Mouse (Mus musculus) adrenal gland, postnatal 10 days (tissue): ENCODE measurements around the gene Slc35d2. TPM values are rescaled to one million over a fixed set of nuclear protein-coding genes. Genes with fewer than 3 reads are reported as not detected.

Source experiments
- DNase-seq: peaks from one replicate; pipeline ENCODE4 v3.0.0; 2021; ENCODE audit warnings: mixed read lengths
- long read RNA-seq, 2 experiments: library from polyadenylated mRNA; stranded (forward); transcript quantifications; one replicate each; pipeline ENCODE4 v2.0.0; 2021
- total RNA-seq, 2 experiments: library from RNA; stranded (reverse); gene quantifications; 2 replicates each; pipeline ENCODE4 v1.2.3; 2021

The Slc35d2 gene
- 1 to 10 TPM; 7.7 to 9.4 TPM for total RNA-seq
- long read RNA-seq, experiment 1, transcript Slc35d2-201 (12 exons, 2,303 nt) = major isoform, 12 of 18 reads
- long read RNA-seq, experiment 1, partial matches to known transcripts = 0 of 18 reads
- long read RNA-seq, experiment 1, other reads (novel, unspliced or antisense) = 5 of 18 reads
- long read RNA-seq, experiment 2, partial matches to known transcripts = 0 of 6 reads
- long read RNA-seq, experiment 2, other reads (novel, unspliced or antisense) = 3 of 6 reads

DNA sequence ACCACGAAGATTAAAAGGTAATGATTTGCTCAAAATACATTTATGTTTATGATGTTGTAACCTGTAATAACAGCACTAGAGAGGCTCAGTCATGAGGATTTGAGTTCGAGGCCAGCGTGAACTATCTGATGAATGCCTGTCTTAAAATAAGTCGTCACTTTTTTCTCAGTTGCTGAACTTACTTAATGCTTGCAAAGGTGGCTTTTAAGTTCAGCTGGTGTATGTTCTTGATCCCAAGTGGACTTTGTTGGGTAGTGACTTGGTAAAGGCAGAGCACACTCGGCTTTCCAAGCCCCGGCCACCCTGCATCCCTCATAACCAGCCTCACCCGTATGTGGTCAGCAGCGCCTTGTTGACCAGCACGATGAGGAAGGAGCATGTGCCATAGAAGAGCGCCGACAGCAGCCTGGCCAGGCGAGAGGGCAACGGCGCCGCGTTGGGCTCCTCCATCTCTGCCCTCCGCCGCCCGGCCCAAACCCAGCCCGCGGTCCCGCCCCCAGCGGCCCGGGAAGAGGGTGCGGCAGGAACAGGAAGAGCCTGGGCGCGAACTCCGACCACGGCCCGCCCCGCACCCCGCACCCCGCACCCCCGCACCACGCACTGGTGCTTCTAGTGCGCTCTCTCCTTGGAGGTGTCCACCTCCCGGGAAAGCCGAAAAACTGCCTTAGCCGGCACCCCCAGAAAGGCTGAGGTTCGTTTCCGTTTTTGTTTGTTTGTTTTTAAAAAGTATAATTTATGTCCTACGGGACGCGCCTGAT, at the start of gene Slc35d2:
Gene Slc35d2 (minus strand): TSS at position 511 of the 758 bp plus-strand sequence.
- DNase-seq = peak; percentile 87

DNA sequence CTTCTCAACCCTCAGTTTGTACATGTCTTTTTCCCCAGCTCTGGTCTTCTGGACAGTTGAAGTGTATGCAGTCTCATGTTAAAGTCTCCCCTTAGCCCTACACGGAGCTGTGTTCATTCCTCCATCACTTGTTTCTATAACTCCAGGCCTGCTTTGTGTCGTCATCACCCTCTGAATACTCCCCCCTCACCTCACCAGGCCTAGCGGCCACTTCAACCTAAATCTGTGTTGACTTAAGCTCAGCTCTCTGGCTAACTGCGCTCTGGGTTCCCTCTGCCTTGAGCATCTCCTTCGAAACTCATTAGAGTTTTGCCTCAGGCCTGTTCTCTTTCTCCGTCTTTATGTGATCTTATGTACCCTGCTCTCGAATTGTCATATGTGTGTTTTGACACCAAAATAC, 48.8 kb upstream of the Slc35d2 start:
- DNase-seq = no peak

DNA sequence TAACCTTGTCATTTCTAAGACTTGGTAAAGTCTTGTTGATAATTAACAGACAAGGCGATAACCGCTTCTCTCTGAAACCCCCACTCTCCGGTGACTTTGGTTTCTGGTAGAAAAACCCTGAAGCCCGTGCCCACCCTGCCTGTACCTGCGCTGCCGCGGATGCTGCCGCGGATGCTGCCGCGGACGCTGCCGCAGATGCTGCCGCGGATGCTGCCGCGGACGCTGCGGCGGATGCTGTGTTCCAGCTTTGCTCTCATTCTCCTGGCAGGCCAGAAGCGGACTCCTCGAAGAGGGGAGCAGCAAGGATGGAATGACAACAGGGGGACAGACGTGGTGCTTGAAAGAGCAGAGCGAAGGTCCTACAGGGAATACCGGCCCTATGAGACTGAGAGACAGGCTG, 40.6 kb upstream of the Slc35d2 start:
- DNase-seq = no peak

DNA sequence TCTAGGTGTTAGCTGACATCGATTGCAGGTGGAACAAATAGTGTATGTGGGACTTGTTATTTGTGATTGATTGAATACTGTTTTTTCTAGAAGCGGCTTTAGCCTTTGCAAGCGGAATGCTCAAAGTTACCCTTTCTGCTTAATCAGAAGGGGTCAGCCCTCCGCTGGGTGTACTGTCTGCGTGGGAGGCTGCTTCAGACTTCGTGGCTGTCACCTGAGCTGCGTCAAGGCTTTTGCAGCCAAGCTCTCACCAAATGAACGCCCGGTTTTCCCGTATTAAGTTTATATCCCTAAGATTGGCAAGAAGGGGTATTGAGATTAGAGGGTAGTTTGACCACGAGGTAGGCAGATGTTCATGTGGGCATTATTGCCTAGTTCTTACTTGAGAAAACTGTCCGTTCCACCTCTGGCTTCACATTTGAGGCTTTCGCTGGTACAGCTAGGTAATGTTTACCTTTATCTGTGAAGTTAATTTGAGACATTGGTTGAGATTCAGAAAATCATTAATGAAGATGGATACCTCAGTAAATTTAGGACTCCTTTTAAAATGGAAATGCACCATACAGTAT, 34.1 kb upstream of the Slc35d2 start:
- no peak for DNase-seq

DNA sequence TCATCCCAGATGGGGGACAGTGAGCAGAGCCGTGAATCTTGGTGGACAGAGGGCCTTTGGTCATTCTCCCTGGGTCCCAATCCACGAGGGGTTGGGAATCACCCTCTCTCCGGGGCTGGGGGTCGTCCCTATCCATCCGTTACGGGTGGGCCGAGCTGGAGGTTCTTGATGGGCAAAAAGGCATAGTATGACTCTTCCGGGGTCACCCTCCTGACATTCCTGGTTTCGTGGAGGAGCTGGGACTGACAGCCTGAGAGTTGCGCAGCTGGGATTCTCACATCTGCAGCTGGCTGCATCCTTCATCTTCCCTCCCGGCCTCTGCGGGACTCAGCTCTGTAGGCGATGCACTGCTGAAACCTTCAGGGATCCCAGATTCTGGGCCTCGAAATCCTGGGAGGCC, 33.5 kb upstream of the Slc35d2 start:
- DNase-seq = peak; percentile 24

DNA sequence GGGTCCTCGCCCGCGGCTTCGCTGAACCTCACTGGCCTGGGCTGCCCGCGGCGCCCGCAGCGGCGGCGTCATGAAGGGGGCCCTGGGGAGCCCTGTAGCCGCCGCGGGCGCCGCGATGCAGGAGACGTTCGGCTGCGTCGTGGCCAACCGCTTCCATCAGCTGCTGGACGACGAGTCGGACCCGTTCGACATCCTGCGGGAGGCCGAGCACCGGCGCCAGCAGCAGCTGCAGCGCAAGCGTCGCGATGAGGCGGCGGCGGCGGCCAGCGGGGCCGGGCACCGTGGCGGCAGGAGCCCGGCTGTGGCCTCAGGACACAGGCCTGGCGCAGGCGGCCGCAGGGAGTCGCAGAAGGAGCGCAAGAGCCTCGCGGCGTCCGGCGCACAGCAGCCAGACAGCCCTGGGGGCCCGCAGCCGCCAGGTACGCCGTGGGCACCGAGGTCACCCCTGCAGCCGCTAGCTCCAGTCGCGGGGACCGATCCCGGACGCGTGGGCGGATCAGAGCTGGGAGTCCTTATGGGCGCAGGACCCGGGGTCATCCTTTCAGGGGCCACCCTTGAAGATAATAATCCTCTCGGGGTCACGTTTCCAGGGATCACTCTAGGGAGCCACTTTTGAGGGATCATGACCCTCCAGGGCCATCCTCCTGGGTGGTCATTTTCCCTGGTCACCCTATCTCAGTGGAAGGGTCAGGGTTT, 32.9 kb upstream of the Slc35d2 start:
- no peak for DNase-seq

DNA sequence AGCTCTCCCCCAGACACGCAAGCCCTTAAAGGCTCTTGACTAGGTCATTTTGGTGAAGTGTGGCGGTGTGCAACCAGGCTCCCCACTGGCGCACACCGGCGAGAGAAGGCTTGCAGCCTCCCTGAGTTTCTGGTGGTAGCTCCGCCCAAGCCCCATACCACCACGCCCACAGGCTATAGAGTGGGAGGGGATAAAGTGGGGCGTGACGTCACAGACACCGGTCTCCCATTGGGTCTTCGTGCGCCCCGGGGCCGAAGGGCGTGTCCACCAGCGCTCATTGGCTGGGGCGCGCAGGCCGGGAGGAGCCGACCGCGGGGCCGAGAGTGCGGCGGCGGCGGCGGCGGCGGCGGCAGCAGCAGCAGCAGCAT, 32.4 kb upstream of the Slc35d2 start, which contains the start of gene Habp4:
Gene Habp4 (plus strand): TSS at position 277 of the 368 bp plus-strand sequence.
- peak; percentile 99 for DNase-seq

DNA sequence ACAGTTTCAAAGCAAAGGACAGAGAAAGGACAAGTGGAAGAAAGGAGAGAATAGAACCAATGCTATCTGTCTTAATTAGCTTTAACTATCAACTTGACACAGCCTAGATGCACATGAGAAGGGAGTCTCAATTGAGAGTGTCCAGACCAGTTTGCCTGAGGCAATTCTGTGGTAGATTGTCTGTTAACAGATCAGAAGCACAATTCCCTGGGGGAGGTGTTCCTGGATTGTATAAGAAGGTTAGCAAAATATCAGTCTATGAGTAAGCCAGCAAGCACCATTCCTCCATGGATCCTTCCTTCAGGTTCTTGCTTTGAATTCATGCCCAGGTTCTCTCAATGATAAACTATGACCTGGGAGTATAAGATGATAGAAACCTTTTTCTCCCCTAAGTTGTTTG, 27.8 kb upstream of the Slc35d2 start:
- no peak for DNase-seq

DNA sequence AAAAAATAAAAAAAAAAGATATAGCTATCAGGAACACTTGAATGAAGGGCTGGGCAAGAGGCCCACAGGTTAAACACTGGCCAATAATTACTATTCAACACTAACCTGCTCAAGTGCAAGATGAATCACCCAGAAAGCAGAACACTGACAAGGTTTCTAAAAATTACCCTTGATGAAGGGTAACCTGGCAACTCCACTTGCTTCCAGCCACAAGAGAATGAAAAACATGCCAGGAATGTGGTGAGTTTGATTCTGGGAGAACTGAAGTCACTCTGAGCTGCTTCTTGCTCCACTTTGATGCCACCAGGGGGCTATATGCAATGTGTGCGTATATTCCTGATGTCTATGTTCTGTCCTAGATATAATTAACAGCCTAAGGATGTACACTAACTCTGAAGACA, 26.0 kb upstream of the Slc35d2 start:
- no peak for DNase-seq

DNA sequence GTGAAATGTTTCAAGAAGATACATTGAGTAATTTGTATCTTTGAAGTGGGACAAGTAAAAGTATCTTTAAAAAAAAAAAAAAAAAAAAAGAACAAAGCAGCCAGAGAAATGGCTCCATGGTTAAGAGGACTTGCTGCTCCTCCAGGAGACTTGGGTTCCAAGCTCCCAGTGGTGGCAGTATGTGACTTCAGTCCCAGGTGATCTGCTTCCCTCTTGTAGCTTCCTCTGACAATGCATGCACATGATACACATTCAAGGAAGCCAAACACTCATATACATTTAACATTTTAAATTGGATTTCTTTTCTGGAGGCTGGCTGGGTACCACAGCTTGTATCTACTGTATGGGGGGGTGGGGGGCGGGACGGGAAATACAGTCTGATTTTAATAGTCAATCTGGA, 25.5 kb upstream of the Slc35d2 start:
- DNase-seq = no peak

DNA sequence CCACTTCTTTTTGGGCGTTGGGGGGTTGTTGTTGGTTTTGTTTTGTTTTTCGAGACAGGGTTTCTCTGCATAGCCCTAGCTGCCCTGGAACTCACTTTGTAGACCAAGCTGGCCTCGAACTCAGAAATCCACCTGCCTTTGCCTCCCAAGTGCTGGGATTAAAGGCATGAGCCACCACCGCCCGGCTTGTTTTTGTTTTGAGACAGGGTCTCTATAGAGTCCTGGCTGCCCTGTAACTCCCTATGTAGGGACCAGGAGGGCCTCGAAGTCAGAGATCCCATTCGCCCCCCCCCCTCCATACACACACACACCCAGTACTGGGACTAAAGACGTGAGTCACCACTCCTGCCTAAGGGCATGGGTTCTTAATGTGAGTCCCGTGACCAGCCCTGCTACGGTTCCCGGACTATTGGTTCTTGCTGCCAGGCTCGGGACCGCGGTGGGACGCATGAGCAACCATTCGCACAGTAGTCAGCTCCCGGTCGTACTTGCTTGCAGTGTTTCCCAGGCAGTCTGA, 24.6 kb upstream of the Slc35d2 start:
- DNase-seq = peak; percentile 73

DNA sequence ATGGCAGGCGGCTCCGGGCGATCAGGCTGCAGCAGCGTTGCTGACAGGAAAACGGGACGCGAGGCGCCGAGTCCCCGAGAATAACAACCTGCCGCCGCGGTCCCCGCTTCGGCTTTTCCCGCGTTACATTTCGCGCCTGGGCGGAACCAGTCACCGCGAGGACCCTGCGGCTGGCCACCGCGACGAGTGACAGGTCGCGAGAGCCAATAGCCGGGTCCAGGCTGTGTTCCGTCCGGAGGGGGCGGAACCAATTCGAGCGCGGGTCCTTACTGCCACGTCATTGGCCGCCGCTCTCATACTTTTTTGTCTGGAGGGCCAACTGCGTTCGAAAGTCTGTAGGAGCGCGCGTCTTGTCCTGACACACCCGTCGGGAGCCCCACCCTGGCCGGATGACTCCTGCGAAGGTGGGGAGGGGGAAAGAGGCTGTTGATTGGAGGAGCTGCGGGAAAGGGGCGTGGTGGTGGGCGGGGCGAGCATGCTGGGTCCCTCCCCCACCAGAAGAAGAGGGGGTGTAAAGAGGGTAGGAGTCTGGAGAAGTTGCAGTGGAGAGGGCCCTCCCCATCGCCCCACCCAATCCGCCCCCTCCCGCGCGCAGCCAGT, 24.0 kb upstream of the Slc35d2 start, which contains the start of gene Zfp367:
Gene Zfp367 (minus strand): TSS at position 120 of the 600 bp plus-strand sequence.
- DNase-seq = peak; percentile 97

DNA sequence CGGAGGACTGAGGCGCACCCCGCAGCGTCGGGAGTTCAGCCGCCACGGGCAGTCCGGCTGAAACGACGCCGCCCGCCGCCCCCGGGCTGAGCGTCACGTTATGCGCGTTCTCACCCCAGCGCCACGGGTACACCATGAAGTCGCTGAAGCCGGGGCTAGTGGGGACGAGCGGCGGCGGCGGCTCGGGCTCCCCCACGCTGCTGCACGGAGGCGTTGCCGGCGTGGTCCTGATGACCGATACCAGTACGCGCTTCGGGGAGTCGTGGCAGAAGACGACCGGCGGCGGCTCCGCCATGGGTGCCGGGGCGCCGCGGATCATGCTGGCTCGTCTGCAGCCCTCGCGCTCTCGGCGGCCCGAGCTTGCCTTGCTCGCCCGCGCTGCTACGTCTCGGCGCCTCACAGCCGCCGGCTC, 23.5 kb upstream of the Slc35d2 start:
- DNase-seq = no peak

DNA sequence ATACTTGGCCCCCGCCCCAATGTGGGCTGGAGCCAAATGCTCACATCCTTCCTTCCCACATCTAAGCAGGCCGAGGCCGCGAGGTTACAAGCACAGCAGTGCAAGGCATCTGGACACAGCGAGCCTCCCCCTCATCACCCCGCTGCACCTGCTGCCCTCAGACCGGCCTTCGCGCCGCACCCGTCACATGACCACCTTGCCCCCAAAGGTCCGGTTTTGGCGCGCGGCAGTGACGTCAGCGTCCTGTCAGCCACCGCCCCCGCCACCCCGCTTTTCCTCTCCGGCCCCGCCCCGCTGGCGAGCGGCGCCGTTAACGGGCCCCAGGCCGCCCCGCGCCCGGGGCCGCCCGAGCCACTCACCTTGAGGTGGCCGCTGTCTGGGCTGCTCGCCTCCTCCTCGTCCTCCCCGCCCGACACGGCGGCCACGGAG, 23.1 kb upstream of the Slc35d2 start:
- peak; percentile 92 for DNase-seq

DNA sequence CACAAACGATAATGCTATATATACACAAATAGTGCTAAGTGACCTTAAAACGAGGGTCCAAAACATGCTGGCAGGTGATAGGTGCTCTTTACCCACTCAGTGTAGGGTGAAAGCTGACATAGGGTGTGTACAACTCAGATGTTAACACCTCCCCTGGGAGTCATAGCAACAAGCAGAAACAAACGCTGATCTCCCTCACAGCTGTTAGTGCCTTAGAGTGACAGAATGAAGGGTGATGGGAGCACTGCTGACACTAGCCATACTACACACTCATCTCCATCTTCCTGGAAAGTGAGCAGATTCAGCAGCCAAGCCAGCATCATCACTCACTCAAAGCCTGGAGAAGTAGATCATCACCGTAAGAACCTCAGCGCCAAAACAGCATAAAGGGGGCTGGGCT, 21.0 kb upstream of the Slc35d2 start:
- DNase-seq = no peak

DNA sequence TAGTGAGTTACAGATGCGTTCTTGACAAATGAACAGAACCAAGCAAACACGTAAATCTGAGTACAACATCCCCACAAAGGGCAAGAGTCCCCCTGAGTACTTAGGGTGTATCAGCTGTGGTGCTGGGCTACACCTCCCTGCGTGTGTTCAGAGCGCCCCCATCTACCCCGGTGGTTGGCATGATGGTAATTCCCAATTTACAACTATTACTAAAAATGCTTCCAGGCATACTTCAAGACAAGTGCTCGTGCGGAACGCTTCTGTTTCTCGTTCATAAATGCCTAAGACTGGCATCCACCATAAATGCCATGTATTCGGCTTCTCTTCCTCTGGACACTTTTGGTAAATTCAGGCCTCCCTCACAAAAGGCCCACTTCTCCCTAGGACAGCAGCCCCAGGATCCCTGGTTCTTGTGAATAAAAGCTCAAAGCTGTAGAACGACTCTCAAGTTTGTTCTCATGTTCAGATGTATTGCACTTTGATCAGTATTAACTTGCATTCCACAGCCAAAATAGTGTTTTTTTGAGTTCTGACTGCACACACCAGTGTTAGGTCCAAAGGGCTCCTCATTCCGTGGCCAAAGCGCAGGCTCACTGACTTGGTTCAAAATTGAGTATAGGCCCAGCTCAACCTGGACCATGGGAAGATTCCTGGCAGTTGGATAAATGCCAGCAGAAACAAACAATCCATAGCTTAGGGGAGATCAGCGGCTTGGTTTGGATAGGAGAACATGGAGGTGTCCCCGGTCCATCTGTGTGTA, 628 bp upstream of the Slc35d2 start:
- peak; percentile 64 for DNase-seq

DNA sequence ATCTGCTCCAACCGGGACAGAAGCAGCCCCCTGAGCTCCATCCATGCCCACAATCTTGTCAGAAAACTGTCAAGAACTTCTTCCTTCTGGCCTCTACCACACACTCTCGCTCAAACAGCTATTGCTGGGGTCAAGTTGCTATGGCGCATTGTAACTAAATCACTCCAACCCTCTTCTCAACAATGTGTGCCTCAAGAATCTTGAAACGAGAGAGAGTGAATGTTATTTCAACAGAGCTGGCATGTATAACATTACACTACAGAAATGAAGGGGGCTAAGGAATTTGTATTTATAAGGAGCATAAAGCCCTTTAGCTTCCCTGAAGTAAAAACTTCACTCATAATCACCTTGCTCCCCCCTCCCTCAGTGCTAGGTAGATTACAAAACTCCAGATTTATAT, 2.9 kb downstream of the Slc35d2 start:
- no peak for DNase-seq

DNA sequence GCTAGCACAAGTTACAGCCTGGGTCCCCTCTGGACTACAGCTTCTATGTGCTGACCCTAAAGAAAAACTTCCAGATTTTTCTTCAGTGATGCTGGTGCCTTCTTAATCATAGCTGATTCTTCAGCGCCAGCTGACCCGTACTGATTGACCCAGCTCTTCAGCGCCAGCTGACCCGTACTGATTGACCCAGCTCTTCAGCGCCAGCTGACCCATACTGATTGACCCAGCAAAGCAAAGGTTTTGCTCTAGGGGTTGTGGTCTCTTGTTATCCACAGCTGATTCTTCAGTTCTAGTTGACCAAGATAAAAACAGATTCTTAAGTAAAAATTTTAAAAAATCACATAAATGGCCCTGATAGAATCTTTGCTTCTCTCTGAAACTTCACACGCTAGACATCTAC, 4.3 kb downstream of the Slc35d2 start:
- no peak for DNase-seq

DNA sequence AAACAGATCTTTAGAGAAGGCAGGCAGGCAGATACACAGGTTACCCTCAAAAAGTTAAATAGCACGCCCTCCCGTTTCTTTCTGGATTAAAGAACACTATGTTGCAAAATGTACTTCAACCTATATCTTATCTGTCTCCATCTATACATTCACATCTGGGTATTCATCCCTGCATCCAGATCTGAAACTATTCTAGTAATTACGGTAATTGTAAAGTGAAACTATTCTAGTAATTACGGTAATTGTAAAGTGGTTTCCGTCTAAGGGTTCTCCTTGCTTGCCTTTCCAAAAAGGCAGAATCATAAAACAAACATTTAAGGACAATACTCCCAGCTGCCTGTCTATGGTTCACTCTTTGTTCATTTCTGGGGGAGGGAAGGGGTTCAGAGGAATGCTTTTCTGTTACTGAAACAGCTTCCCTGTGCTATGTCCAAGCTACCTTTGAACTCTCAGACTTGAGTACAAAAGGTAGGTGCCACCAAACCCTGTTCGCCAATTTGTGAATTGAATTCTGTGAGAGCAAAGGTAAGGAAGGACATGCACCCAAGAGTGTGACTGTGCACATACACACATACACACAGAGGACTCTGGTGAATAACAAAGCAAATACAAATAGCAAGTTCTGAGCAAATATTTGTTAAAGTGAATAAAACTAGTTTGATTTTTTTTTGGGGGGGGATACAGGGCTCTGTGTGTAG, 5.5 kb downstream of the Slc35d2 start:
- DNase-seq = no peak

DNA sequence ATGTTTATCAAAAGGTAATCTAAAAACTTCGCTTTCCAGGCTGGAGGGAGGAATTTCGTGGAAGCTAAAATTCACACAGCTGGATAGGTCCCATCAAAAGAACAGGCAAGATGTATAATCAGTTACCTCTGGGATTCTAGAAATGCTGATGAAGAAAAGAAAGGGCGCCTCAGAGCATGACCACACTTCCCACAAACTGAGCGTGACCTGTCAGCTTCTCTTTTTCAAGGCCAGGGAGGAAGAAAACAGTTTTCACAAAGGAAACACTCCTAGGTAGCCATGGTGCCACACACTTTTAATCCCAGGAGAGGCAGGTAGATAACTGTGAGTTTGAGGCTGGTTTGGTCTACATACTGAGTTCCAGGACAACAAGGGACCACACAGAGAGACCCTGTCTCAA, 8.4 kb downstream of the Slc35d2 start:
- DNase-seq = no peak

DNA sequence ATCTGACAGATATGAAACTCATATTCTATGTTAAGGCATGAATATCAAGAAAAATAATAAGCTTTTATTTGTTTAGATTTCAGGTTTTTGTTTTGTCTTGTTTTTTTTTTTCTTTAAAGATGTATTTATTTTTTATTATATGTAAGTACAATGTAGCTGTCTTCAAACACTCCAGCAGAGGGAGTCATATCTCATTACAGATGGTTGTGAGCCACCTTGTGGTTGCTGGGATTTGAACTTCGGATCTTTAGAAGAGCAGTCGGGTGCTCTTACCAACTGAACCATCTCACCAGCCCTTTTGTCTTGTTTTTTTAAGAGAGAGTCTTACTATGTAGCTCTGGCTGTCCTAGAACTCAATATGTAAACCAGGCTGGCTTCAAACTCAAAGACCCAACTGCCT, 11.7 kb downstream of the Slc35d2 start:
- no peak for DNase-seq
